Mouse (Mus musculus) C2C12 (cell line): ENCODE results near the gene Ptpn7. TPM values are rescaled to one million over a fixed set of nuclear protein-coding genes. Genes with fewer than 3 reads are reported as not detected.

Experiments
- H3K27me3 ChIP-seq: one replicate; pipeline ENCODE4 v1.6.1; 2011; ENCODE audit not compliant: control insufficient read depth, insufficient read depth, insufficient read length
- H3K36me3 ChIP-seq: one replicate; pipeline ENCODE4 v1.6.1; 2011; ENCODE audit not compliant: control insufficient read depth, insufficient read depth
- H3K4me3 ChIP-seq: one replicate; pipeline ENCODE4 v1.5.1; 2011; ENCODE audit warnings: mild to moderate bottlenecking, control low read depth; ENCODE audit not compliant: poor library complexity, insufficient read depth, severe bottlenecking
- H3K79me2 ChIP-seq: one replicate; pipeline ENCODE4 v1.6.1; 2011; ENCODE audit not compliant: control insufficient read depth, insufficient read depth
- H3K79me3 ChIP-seq: one replicate; pipeline ENCODE4 v1.6.1; 2011; ENCODE audit warnings: low read depth, control low read depth
- H3ac ChIP-seq: one replicate; pipeline ENCODE3; 2011; ENCODE audit warnings: low read depth; ENCODE audit not compliant: control insufficient read depth, insufficient read length
- CEBPB ChIP-seq: IDR thresholded peaks from one replicate; pipeline ENCODE4 v1.6.1; 2011; ENCODE audit warnings: low read depth, mild to moderate bottlenecking, control low read depth, moderate library complexity
- CTCF ChIP-seq: IDR thresholded peaks from one replicate; pipeline ENCODE4 v1.5.1; 2011; ENCODE audit not compliant: control insufficient read depth, insufficient read depth, insufficient read length
- FOSL1 ChIP-seq: IDR thresholded peaks from one replicate; pipeline ENCODE4 v1.8.0; 2011; ENCODE audit warnings: mild to moderate bottlenecking, low read length; ENCODE audit not compliant: poor library complexity, insufficient read depth, severe bottlenecking
- MAX ChIP-seq: IDR thresholded peaks from one replicate; pipeline ENCODE4 v1.6.1; 2011; ENCODE audit warnings: mild to moderate bottlenecking, control low read depth
- MYOD1 ChIP-seq: IDR thresholded peaks from one replicate; pipeline ENCODE4 v1.6.1; 2011; ENCODE audit warnings: low read depth; ENCODE audit not compliant: control insufficient read depth, insufficient read length
- MYOG ChIP-seq: IDR thresholded peaks from one replicate; pipeline ENCODE4 v1.6.1; 2011; ENCODE audit not compliant: control insufficient read depth, insufficient read length; ENCODE audit errors: extremely low read depth
- USF1 ChIP-seq: IDR thresholded peaks from one replicate; pipeline ENCODE4 v1.6.1; 2011; ENCODE audit warnings: low read depth, mild to moderate bottlenecking, control low read depth, moderate library complexity
- polyA plus RNA-seq: library from polyadenylated mRNA; unstranded; fragments of >200 nt; fragmentation: generic; extraction: Trizol; gene quantifications from one replicate; pipeline ENCODE4 v1.2.1, GENCODE M21; 2012; ENCODE audit warnings: missing spikeins

Ptpn7 gene
- polyA plus RNA-seq, 1 experiment = 0.80 TPM

DNA sequence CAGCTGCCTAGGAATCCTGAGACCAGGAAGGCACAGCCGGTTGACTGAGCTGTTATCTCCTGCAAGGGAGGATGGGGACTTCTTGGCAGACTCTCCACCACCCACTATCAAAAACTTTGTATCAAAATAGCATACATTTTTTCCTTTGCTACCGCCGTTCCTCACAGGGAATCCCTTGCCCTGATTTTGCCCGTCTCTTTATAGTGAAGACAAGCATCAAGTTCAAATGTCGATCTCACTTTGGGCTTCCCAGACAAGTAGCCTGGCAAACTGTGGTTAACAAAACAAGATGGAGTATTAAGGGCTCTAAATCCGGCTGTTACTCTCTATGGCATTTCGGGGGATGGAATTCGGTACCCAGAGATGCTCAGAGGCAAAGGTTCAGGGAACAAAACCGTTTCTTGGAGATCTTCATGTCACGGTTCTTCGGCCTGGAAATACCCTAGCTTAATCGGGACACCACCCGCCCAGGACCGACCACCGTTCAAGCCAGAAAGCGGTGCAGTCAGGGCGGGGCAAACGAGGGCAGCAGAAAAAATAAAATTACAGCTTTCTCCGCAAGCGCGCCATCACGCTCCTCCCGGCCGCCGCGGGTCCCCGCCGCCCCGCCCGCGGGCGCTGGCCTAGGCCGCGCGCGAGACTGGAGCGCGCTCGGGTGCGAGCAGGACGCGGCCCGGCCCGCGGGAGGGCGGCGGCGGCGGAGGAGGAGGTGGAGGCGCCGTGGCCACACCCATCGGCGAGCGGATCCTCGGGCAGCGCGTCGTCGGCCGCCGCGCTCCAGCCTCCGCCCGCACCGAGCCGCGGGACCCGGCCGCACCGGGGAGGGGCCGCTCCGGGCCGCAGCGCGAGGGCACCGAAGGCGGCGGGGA, 13.8 kb downstream of the Ptpn7 start, which contains the start of gene Arl8a:
Gene Arl8a, plus strand, starts transcription at position 748 of the 869 bp plus-strand sequence.
- Histone ChIP-seq H3K79me2 (peaks cover 53% of the 10 kb centered on the region), H3ac (peak within 1 kb of the TSS; percentile 98), H3K79me3 (peaks cover 35% of the 10 kb centered on the region), H3K4me3 (peak within 1 kb of the TSS; percentile 93), H3K27me3 (no peaks in the 10 kb centered on the region), H3K36me3 (peaks cover 5% of the 10 kb centered on the region)
- TF ChIP-seq MAX = peak; percentile 13
- TF ChIP-seq MYOG = no peak
- TF ChIP-seq MYOD1 = no peak
- TF ChIP-seq CEBPB = no peak
- TF ChIP-seq FOSL1 = no peak
- no peak for TF ChIP-seq USF1
- TF ChIP-seq CTCF = no peak

- Histone ChIP-seq H3K27me3 (no peaks in the 10 kb centered on the region), H3K4me3 (peak overlapping the region; percentile 93), H3K79me3 (peaks cover 37% of the 10 kb centered on the region), H3ac (peak overlapping the region; percentile 98), H3K79me2 (peaks cover 61% of the 10 kb centered on the region), H3K36me3 (peaks cover 7% of the 10 kb centered on the region)
- TF ChIP-seq MYOD1 (no peak), MAX (no peak), MYOG (no peak), CEBPB (no peak), FOSL1 (no peak), USF1 (peak; percentile 33), CTCF (no peak)
These were observed 14.6 kb downstream of the Ptpn7 start for GRCm38 (mm10) chr1:135146946-135147701.

DNA sequence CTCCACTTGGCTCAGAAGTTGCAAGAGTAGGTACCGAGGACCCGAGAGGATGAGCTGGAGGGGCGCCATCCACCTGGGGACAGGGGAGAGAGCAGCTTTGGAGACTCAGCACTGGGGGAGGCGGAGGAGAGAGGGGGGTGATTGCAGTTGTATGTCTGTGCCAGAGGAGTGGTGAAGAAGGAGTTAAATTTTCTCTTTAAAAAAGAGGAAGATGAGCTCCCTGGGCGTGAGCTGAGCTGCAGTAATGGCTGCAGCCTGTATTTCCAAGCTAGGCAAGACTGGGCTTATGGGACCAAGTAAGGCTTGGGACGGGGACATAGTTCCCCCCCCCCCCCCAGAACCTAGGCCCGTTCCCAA, 15.2 kb downstream of the Ptpn7 start:
- Histone ChIP-seq H3K36me3 (peaks cover 13% of the 10 kb centered on the region), H3K79me2 (peaks cover 66% of the 10 kb centered on the region), H3K79me3 (peaks cover 41% of the 10 kb centered on the region), H3ac (peak overlapping the region; percentile 98), H3K27me3 (no peaks in the 10 kb centered on the region), H3K4me3 (peak overlapping the region; percentile 93)
- no peak for TF ChIP-seq MYOD1
- no peak for TF ChIP-seq MYOG
- no peak for TF ChIP-seq USF1
- TF ChIP-seq CTCF = no peak

GRCm38 (mm10) chr1:135148476-135148875, 16.0 kb downstream of the Ptpn7 start:
- Histone ChIP-seq H3K79me3 (peaks cover 42% of the 10 kb centered on the region), H3K36me3 (peaks cover 13% of the 10 kb centered on the region), H3K79me2 (peaks cover 66% of the 10 kb centered on the region), H3K4me3 (no peak overlapping the region), H3ac (no peak overlapping the region), H3K27me3 (no peaks in the 10 kb centered on the region)
- TF ChIP-seq USF1 (no peak), FOSL1 (no peak), CEBPB (no peak)

- Histone ChIP-seq H3K27me3 (no peaks in the 10 kb centered on the region), H3K79me3 (peaks cover 42% of the 10 kb centered on the region), H3K4me3 (no peak overlapping the region), H3K36me3 (peaks cover 13% of the 10 kb centered on the region), H3K79me2 (peaks cover 66% of the 10 kb centered on the region), H3ac (no peak overlapping the region)
- TF ChIP-seq USF1 (no peak), CEBPB (no peak), MYOG (no peak), FOSL1 (no peak), MAX (no peak), CTCF (no peak), MYOD1 (no peak)
These were observed 16.5 kb downstream of the Ptpn7 start for GRCm38 (mm10) chr1:135148996-135149395.
